Mouse (Mus musculus) natural killer cell, adult 2 months (primary cell): Measurements from ENCODE around the gene T2.
"Not testable (repeated sequence)": the region's sequence is repeated elsewhere in the genome, so short reads cannot be mapped to it uniquely, and the experiment has no call there.

Experiments
- DNase-seq, 2 experiments: peaks; one replicate each; pipeline ENCODE4 v3.0.0; 2022; ENCODE audit warnings: low spot score in 2 of 2

T2 gene

GRCm38 (mm10) chr17:8367514-8368480 is 12.0 kb downstream of the T2 start:
- no peak for DNase-seq

GRCm38 (mm10) chr17:8368570-8368969 is 12.8 kb downstream of the T2 start:
- no peak for DNase-seq

GRCm38 (mm10) chr17:8369171-8369570 is 13.4 kb downstream of the T2 start:
- no peak for DNase-seq

GRCm38 (mm10) chr17:8370634-8371229 is 14.9 kb downstream of the T2 start:
- DNase-seq: no peak

- peak; percentile 36 to 42 for DNase-seq
Measured at GRCm38 (mm10) chr17:8371834-8372233, 16.0 kb downstream of the T2 start.

GRCm38 (mm10) chr17:8372286-8373046 is 16.7 kb downstream of the T2 start:
- DNase-seq: peak; percentile 65 to 73

- DNase-seq: no peak
Measured at GRCm38 (mm10) chr17:8377298-8377697, 21.5 kb downstream of the T2 start.

GRCm38 (mm10) chr17:8385441-8385840 is 29.6 kb downstream of the T2 start:
- DNase-seq: no peak

GRCm38 (mm10) chr17:8388463-8388862 is 32.7 kb downstream of the T2 start:
- peak; percentile 26 to 29 for DNase-seq

- peak; percentile 35 to 41 for DNase-seq
Measured at GRCm38 (mm10) chr17:8388990-8389789, 33.4 kb downstream of the T2 start.

- DNase-seq: no peak
Measured at GRCm38 (mm10) chr17:8389790-8390095, 34.0 kb downstream of the T2 start.

GRCm38 (mm10) chr17:8390487-8390886 is 34.7 kb downstream of the T2 start:
- no peak for DNase-seq

GRCm38 (mm10) chr17:8396371-8396770 is 40.6 kb downstream of the T2 start:
- no peak for DNase-seq

- no peak for DNase-seq
Measured at GRCm38 (mm10) chr17:8397946-8398345, 42.2 kb downstream of the T2 start.

GRCm38 (mm10) chr17:8403932-8404331 is 48.1 kb downstream of the T2 start:
- not testable (repeated sequence) for DNase-seq

- DNase-seq: no peak
Measured at GRCm38 (mm10) chr17:8406285-8406684, 50.5 kb downstream of the T2 start.

- DNase-seq: not testable (repeated sequence)
Measured at GRCm38 (mm10) chr17:8408002-8408401, 52.2 kb downstream of the T2 start.

- no peak for DNase-seq
Measured at GRCm38 (mm10) chr17:8408589-8409295, 53.0 kb downstream of the T2 start.

GRCm38 (mm10) chr17:8410330-8410729 is 54.5 kb downstream of the T2 start:
- DNase-seq: no peak

- no peak for DNase-seq
Measured at GRCm38 (mm10) chr17:8413656-8414055, 57.9 kb downstream of the T2 start.

- no peak for DNase-seq
Measured at GRCm38 (mm10) chr17:8415533-8415932, 59.7 kb downstream of the T2 start.
